Mouse (Mus musculus) kidney, embryonic 14.5 days (tissue): ENCODE results near the gene Cops7b. TPM values are rescaled to one million over a fixed set of nuclear protein-coding genes. Genes with fewer than 3 reads are reported as not detected.
A peak's percentile ranks its signal among the peaks of the same experiment; 100 is the strongest.

Experiments used
- ATAC-seq: fragments of 200-750 bp; cut with Nextera tagmentation; 2 replicates; pipeline ENCODE4 v1.8.0; 2017; ENCODE audit warnings: moderate number of reproducible peaks, mild to moderate bottlenecking, moderate TSS enrichment, moderate library complexity; ENCODE audit not compliant: low FRiP score, low TSS enrichment
- H3K27ac ChIP-seq: fragments of 300-500 bp; sonication (generic); 2 replicates; pipeline ENCODE4 v1.5.1; 2014; ENCODE audit warnings: low read depth, mild to moderate bottlenecking, low read length, moderate library complexity, mixed read lengths
- H3K27me3 ChIP-seq: fragments of 300-500 bp; sonication (generic); 2 replicates; pipeline ENCODE4 v1.6.1; 2014; ENCODE audit warnings: mild to moderate bottlenecking, low read length; ENCODE audit not compliant: control insufficient read depth, insufficient read depth
- H3K36me3 ChIP-seq: fragments of 300-500 bp; sonication (generic); 2 replicates; pipeline ENCODE4 v1.6.1; 2014; ENCODE audit warnings: low read length, mixed read lengths; ENCODE audit not compliant: control insufficient read depth, insufficient read depth
- H3K4me1 ChIP-seq: fragments of 300-500 bp; sonication (generic); 2 replicates; pipeline ENCODE4 v1.6.1; 2014; ENCODE audit warnings: low read length, mixed read lengths; ENCODE audit not compliant: control insufficient read depth, insufficient read depth
- H3K4me2 ChIP-seq: fragments of 300-500 bp; sonication (generic); replicated peaks from 2 replicates; pipeline ENCODE4 v1.6.1; 2014; ENCODE audit warnings: low read depth, mild to moderate bottlenecking, low read length
- H3K4me3 ChIP-seq: fragments of 300-500 bp; sonication (generic); 2 replicates; pipeline ENCODE4 v1.5.1; 2014; ENCODE audit warnings: mild to moderate bottlenecking, low read length
- H3K9ac ChIP-seq: fragments of 300-500 bp; sonication (generic); 2 replicates; pipeline ENCODE4 v1.6.1; 2014; ENCODE audit warnings: low read depth, mild to moderate bottlenecking, low read length, moderate library complexity
- H3K9me3 ChIP-seq: fragments of 300-500 bp; sonication (generic); 2 replicates; pipeline ENCODE4 v1.6.1; 2016; ENCODE audit warnings: low read length; ENCODE audit not compliant: control insufficient read depth
- WGBS: fragments of 180-500 bp; shearing (Covaris S2); extraction: QIAGEN DNeasy Blood & Tissue Kit; methylation state at CpG from one replicate; pipeline ENCODE4 v1.1.7; 2014; 5-methylcytosine and 5-hydroxymethylcytosine counted together
- polyA plus RNA-seq: library from polyadenylated mRNA; unstranded; fragments of >200 nt; fragmentation: Nextera tagmentation; extraction: Ambion mirVana; gene quantifications from 2 replicates; pipeline ENCODE4 v1.2.1, GENCODE M21; 2014

The Cops7b gene
- polyA plus RNA-seq, 1 experiment from 2014 or later: 40.4 TPM

- ATAC-seq: 0 out of 2 replicates have a peak, but pooled peaks have one; percentile 37
- Histone ChIP-seq H3K36me3 (no peaks in the 10 kb centered on the region), H3K4me3 (no peak overlapping the region), H3K27ac (no peak overlapping the region), H3K9me3 (no peaks in the 10 kb centered on the region), H3K4me1 (no peaks in the 10 kb centered on the region), H3K4me2 (no peak overlapping the region), H3K27me3 (no peaks in the 10 kb centered on the region), H3K9ac (no peak overlapping the region)
Observed at GRCm38 (mm10) chr1:86614269-86614668, 31.6 kb downstream of the Cops7b start.

GRCm38 (mm10) chr1:86618454-86619125, 35.9 kb downstream of the Cops7b start:
- no peaks in the 10 kb centered on the region for H3K4me1 ChIP-seq
- H3K36me3 ChIP-seq: no peaks in the 10 kb centered on the region
- 62% methylated on average over 10 of the region's 10 CpGs for WGBS
- H3K27me3 ChIP-seq: no peaks in the 10 kb centered on the region
- no peak overlapping the region for H3K4me3 ChIP-seq
- H3K4me2 ChIP-seq: no peak overlapping the region
- no peaks in the 10 kb centered on the region for H3K9me3 ChIP-seq
- ATAC-seq: no peak
- no peak overlapping the region for H3K9ac ChIP-seq
- H3K27ac ChIP-seq: no peak overlapping the region

- H3K9me3 ChIP-seq: no peaks in the 10 kb centered on the region
- WGBS: 39% methylated on average over 2 of the region's 2 CpGs
Observed at GRCm38 (mm10) chr1:86622296-86622695, 39.6 kb downstream of the Cops7b start.

GRCm38 (mm10) chr1:86623001-86624000, 40.6 kb downstream of the Cops7b start:
- no peak overlapping the region; the same call in 1 of the 2 replicates for H3K4me2 ChIP-seq

More at GRCm38 (mm10) chr1:86622296-86622695, 39.6 kb downstream of the Cops7b start:
- H3K27me3 ChIP-seq: no peaks in the 10 kb centered on the region
- H3K27ac ChIP-seq: no peak overlapping the region
- ATAC-seq: no peak
- no peaks in the 10 kb centered on the region for H3K4me1 ChIP-seq
- no peak overlapping the region for H3K9ac ChIP-seq
- H3K4me3 ChIP-seq: no peak overlapping the region
- H3K4me2 ChIP-seq: no peak overlapping the region
- H3K36me3 ChIP-seq: no peaks in the 10 kb centered on the region

GRCm38 (mm10) chr1:86628270-86628669, 45.6 kb downstream of the Cops7b start:
- Histone ChIP-seq H3K27me3 (no peaks in the 10 kb centered on the region), H3K4me2 (no peak overlapping the region), H3K9me3 (no peaks in the 10 kb centered on the region), H3K4me1 (peaks cover 11% of the 10 kb centered on the region; the same call in 1 of the 2 replicates), H3K36me3 (no peaks in the 10 kb centered on the region), H3K27ac (no peak overlapping the region), H3K4me3 (no peak overlapping the region), H3K9ac (no peak overlapping the region)
- ATAC-seq: no peak
- WGBS: 49% methylated on average over 3 of the region's 3 CpGs

More at GRCm38 (mm10) chr1:86623001-86624000, 40.6 kb downstream of the Cops7b start:
- H3K9me3 ChIP-seq: no peaks in the 10 kb centered on the region
- ATAC-seq: 0 out of 2 replicates have a peak, but pooled peaks have one; percentile 8
- H3K4me1 ChIP-seq: no peaks in the 10 kb centered on the region
- H3K9ac ChIP-seq: no peak overlapping the region
- no peak overlapping the region for H3K27ac ChIP-seq
- WGBS: 21% methylated on average over 16 of the region's 16 CpGs
- no peak overlapping the region for H3K4me3 ChIP-seq
- H3K36me3 ChIP-seq: no peaks in the 10 kb centered on the region
- H3K27me3 ChIP-seq: no peaks in the 10 kb centered on the region

- Histone ChIP-seq H3K9me3 (no peaks in the 10 kb centered on the region), H3K9ac (no peak overlapping the region), H3K4me1 (peaks cover 16% of the 10 kb centered on the region; the same call in 1 of the 2 replicates), H3K36me3 (no peaks in the 10 kb centered on the region), H3K27ac (no peak overlapping the region), H3K4me2 (no peak overlapping the region), H3K27me3 (no peaks in the 10 kb centered on the region), H3K4me3 (no peak overlapping the region)
- ATAC-seq: no peak
- WGBS: 64% methylated on average over 4 of the region's 4 CpGs
Observed at GRCm38 (mm10) chr1:86629936-86630335, 47.2 kb downstream of the Cops7b start.

- H3K4me3 ChIP-seq: no peak overlapping the region
- no peaks in the 10 kb centered on the region for H3K27me3 ChIP-seq
- H3K9me3 ChIP-seq: no peaks in the 10 kb centered on the region
- no peak overlapping the region for H3K4me2 ChIP-seq
- H3K4me1 ChIP-seq: peaks cover 16% of the 10 kb centered on the region; the same call in 1 of the 2 replicates
- no peak for ATAC-seq
- H3K27ac ChIP-seq: no peak overlapping the region
- no peak overlapping the region for H3K9ac ChIP-seq
- WGBS: 77% methylated on average over 4 of the region's 4 CpGs
- no peaks in the 10 kb centered on the region for H3K36me3 ChIP-seq
Observed at GRCm38 (mm10) chr1:86630527-86630926, 47.8 kb downstream of the Cops7b start.

- H3K27ac ChIP-seq: peak overlapping the region; percentile 7; the same call in 1 of the 2 replicates
- no peaks in the 10 kb centered on the region for H3K27me3 ChIP-seq
- ATAC-seq: peak; percentile 65
Observed at GRCm38 (mm10) chr1:86632732-86633380, 50.2 kb downstream of the Cops7b start.

More at GRCm38 (mm10) chr1:86632732-86633380, 50.2 kb downstream of the Cops7b start:
- Histone ChIP-seq H3K4me3 (no peak overlapping the region), H3K9me3 (no peaks in the 10 kb centered on the region), H3K4me1 (peaks cover 16% of the 10 kb centered on the region; the same call in 1 of the 2 replicates), H3K36me3 (no peaks in the 10 kb centered on the region), H3K4me2 (no peak overlapping the region), H3K9ac (no peak overlapping the region)
- 25% methylated on average over 6 of the region's 6 CpGs for WGBS
